Mouse (Mus musculus) forebrain, embryonic 12.5 days (tissue): ENCODE data around the gene Gprc5c. TPM values are rescaled to one million over a fixed set of nuclear protein-coding genes. Genes with fewer than 3 reads are reported as not detected.

Experiments
- ATAC-seq: fragments of 200-750 bp; cut with Nextera tagmentation; 2 replicates; pipeline ENCODE4 v1.8.0; 2017; ENCODE audit warnings: moderate TSS enrichment; ENCODE audit not compliant: low FRiP score
- H3K27ac ChIP-seq: fragments of 300-500 bp; sonication (generic); 2 replicates; pipeline ENCODE4 v1.5.1; 2016; ENCODE audit warnings: mild to moderate bottlenecking
- H3K27me3 ChIP-seq: fragments of 300-500 bp; sonication (generic); 2 replicates; pipeline ENCODE4 v1.6.1; 2016; ENCODE audit warnings: mild to moderate bottlenecking
- H3K36me3 ChIP-seq: fragments of 300-500 bp; sonication (generic); replicated peaks from 2 replicates; pipeline ENCODE4 v1.6.1; 2016; ENCODE audit warnings: mild to moderate bottlenecking
- H3K4me1 ChIP-seq: fragments of 300-500 bp; sonication (generic); 2 replicates; pipeline ENCODE4 v1.6.1; 2016
- H3K4me2 ChIP-seq: fragments of 300-500 bp; sonication (generic); 2 replicates; pipeline ENCODE4 v1.6.1; 2016; ENCODE audit warnings: mild to moderate bottlenecking, moderate library complexity
- H3K4me3 ChIP-seq: fragments of 300-500 bp; sonication (generic); replicated peaks from 2 replicates; pipeline ENCODE4 v1.5.1; 2016; ENCODE audit warnings: mild to moderate bottlenecking
- H3K9ac ChIP-seq: fragments of 300-500 bp; sonication (generic); 2 replicates; pipeline ENCODE4 v1.6.1; 2016; ENCODE audit warnings: mild to moderate bottlenecking
- H3K9me3 ChIP-seq: fragments of 300-500 bp; sonication (generic); 2 replicates; pipeline ENCODE4 v1.6.1; 2016
- WGBS: fragments of 180-500 bp; shearing (Covaris S2); methylation state at CpG from one replicate; pipeline ENCODE4 v1.1.7; 2016; 5-methylcytosine and 5-hydroxymethylcytosine counted together
- polyA plus RNA-seq: library from polyadenylated mRNA; unstranded; fragments of >200 nt; fragmentation: Nextera tagmentation; extraction: Ambion mirVana; gene quantifications from 2 replicates; pipeline ENCODE4 v1.2.1, GENCODE M21; 2016

The Gprc5c gene
- polyA plus RNA-seq, 1 experiment from 2014 or later = 10.8 TPM

DNA sequence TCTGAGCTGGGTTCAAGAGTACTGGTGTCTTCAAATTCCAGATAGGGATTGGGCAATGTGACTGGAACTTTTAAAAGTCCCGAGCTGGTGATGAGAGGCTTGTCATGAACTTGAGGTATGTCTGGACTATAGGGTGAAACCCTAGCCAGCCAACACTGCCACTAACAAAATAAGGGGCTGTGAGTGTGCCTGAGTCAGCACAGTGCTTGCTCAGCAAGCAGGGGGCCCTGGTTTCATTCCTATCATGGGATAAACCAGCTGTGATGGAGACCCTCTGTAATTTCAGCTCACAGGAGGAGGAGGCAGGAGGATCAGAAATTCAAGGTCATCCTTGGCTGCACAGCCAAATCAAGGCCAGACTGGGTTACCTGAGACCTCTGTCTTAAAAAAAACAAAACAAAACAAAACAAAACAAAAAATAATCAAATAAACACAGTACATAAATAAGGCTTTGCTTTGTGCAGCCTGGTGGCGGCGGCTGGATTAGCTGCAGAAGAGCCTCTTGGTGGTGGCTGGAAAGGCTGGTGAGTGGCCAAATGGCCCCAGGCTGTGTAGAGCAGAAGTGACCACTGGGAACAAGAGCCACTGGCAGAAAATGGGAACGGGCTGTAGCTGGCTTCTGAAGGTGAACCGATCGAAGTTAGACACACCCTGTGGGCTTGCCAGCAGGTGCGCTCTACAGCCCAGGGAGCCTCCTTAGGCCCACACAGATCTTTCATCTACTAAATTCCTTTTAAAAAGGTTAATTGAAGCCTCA, 6.3 kb upstream of the Gprc5c start:
- H3K27me3 ChIP-seq = peaks cover 17% of the 10 kb centered on the region
- no peak overlapping the region for H3K4me2 ChIP-seq
- no peak overlapping the region for H3K4me3 ChIP-seq
- no peaks in the 10 kb centered on the region for H3K9me3 ChIP-seq
- peak overlapping the region; percentile 65 for H3K27ac ChIP-seq
- WGBS = 75% methylated on average over 7 of the region's 7 CpGs
- peaks cover 15% of the 10 kb centered on the region for H3K4me1 ChIP-seq
- H3K9ac ChIP-seq = peak overlapping the region; percentile 25; the same call in 1 of the 2 replicates
- H3K36me3 ChIP-seq = no peaks in the 10 kb centered on the region
- no peak for ATAC-seq

DNA sequence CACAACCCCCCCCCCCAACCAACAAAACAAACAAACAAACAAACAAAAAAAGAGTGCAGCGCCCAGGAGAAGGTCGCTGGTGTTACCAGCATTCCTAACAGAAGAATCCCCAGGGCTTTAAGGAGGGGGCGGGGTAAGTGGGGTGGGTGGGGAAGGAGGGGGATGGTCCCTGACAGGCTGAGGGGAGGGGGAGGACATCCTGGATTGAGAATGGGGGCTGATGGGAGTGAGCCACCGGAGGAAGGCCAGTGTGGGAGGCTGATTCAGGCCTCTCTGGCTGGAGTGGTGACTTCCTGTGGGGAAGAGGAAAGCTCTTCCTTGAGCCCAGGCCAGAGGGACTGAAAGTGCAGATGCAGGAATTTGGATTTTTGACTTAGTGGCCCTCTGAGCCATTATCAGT, 4.6 kb upstream of the Gprc5c start:
- H3K9me3 ChIP-seq = no peaks in the 10 kb centered on the region
- 82% methylated on average over 4 of the region's 4 CpGs for WGBS
- H3K4me1 ChIP-seq = peaks cover 29% of the 10 kb centered on the region
- no peaks in the 10 kb centered on the region for H3K36me3 ChIP-seq
- H3K4me2 ChIP-seq = no peak overlapping the region
- H3K27ac ChIP-seq = no peak overlapping the region
- no peak for ATAC-seq
- peaks cover 34% of the 10 kb centered on the region for H3K27me3 ChIP-seq
- no peak overlapping the region for H3K4me3 ChIP-seq
- H3K9ac ChIP-seq = no peak overlapping the region

DNA sequence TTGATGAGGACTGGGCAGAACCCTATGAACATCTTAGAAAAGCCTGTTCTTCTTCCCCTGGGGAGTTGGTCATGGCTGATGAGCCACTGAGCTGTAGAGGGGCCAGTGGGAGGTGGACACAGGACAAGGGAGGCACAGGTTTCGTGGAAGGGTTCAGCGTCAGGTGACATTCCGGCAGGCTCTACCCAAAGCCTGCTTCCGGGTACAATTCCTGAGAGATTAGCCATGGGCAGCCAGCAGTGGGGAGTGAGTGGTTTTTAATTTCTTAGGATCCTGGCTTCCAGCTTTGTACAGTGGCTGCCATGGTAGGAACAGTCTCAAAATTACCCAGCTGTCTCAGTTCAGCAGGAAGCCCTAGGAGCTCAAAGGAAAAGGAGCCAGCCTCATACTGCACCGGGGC, 3.9 kb upstream of the Gprc5c start:
- Histone ChIP-seq H3K27ac (no peak overlapping the region), H3K27me3 (peaks cover 41% of the 10 kb centered on the region), H3K9ac (no peak overlapping the region), H3K4me1 (peaks cover 36% of the 10 kb centered on the region), H3K9me3 (no peaks in the 10 kb centered on the region), H3K36me3 (no peaks in the 10 kb centered on the region), H3K4me2 (no peak overlapping the region), H3K4me3 (no peak overlapping the region)
- 89% methylated on average over 5 of the region's 5 CpGs for WGBS
- ATAC-seq = no peak

DNA sequence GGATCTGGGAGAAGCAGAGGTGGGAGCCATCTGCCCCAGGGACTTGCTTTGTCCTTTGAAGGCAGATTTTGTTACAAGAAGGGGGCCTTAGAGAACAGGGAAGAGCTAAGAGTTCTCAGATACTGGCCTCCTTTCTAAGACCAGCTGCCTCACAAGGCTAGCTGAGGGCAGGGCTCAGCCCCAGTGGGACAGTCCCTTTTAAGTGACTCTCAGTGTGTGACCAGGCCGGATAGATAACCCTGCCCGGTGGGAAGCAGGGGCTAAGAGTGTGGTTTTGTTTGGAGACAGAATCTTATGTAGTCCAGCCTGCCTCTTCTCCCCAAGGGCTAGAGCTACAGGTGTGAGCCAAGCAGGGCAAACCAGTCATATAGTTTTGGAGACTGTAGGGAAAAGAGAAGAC, 1.4 kb upstream of the Gprc5c start:
- Histone ChIP-seq H3K27ac (no peak overlapping the region), H3K9ac (no peak overlapping the region), H3K4me2 (no peak overlapping the region), H3K27me3 (peaks cover 66% of the 10 kb centered on the region), H3K4me1 (peaks cover 36% of the 10 kb centered on the region), H3K9me3 (no peaks in the 10 kb centered on the region), H3K4me3 (no peak overlapping the region), H3K36me3 (no peaks in the 10 kb centered on the region)
- ATAC-seq = no peak
- WGBS = 2% methylated on average over 2 of the region's 2 CpGs

DNA sequence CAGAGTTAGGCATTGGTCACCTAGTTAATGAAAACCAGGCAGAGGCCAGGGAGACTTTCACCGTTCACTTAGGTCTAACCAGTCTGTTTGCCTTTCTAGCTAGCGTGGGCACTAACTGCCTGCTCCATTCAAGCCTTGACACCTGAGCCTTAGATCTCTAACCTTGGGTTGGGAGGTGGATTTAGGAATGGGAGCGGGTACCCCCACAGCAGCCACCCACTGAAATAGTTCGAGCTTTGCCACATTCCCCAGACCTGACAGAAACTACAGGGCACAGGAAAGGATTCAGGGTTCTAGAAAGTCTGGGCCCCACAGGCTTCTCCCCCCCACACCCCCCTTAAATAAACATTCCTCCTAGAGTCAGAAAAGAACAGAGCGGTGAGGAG, 893 bp upstream of the Gprc5c start:
- Histone ChIP-seq H3K9ac (no peak overlapping the region; the same call in 1 of the 2 replicates), H3K27ac (no peak overlapping the region), H3K4me1 (peaks cover 32% of the 10 kb centered on the region), H3K27me3 (peaks cover 71% of the 10 kb centered on the region), H3K9me3 (no peaks in the 10 kb centered on the region), H3K4me3 (no peak overlapping the region), H3K36me3 (no peaks in the 10 kb centered on the region), H3K4me2 (peak overlapping the region; percentile 96)
- WGBS = 7% methylated on average over 5 of the region's 5 CpGs
- ATAC-seq = no peak

DNA sequence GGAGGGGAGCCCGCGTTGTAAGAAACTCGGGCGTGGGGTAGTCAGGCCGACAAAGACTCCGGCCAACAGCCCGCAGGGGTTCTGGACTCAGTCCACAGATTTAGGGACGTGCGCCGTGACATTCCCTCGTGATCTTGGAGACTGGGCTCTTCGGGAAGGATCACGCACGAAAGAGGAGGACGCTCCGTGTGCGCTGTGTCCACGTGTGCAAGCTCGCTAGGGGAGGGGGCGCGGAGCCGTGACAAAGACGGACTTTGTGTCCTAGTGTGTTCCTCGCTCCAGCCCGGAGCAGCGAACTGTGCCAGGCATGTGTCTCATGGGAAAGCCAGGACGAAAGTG, 286 bp downstream of the Gprc5c start:
- Histone ChIP-seq H3K9ac (peak overlapping the region; percentile 56), H3K4me3 (peak overlapping the region; percentile 60), H3K27ac (0 out of 2 replicates have a peak overlapping the region, but pooled peaks have one; percentile 9), H3K9me3 (no peaks in the 10 kb centered on the region), H3K27me3 (peaks cover 72% of the 10 kb centered on the region), H3K4me1 (peaks cover 32% of the 10 kb centered on the region), H3K36me3 (no peaks in the 10 kb centered on the region), H3K4me2 (peak overlapping the region; percentile 96)
- no peak for ATAC-seq
- WGBS = under 1% methylated on average over 27 of the region's 27 CpGs

DNA sequence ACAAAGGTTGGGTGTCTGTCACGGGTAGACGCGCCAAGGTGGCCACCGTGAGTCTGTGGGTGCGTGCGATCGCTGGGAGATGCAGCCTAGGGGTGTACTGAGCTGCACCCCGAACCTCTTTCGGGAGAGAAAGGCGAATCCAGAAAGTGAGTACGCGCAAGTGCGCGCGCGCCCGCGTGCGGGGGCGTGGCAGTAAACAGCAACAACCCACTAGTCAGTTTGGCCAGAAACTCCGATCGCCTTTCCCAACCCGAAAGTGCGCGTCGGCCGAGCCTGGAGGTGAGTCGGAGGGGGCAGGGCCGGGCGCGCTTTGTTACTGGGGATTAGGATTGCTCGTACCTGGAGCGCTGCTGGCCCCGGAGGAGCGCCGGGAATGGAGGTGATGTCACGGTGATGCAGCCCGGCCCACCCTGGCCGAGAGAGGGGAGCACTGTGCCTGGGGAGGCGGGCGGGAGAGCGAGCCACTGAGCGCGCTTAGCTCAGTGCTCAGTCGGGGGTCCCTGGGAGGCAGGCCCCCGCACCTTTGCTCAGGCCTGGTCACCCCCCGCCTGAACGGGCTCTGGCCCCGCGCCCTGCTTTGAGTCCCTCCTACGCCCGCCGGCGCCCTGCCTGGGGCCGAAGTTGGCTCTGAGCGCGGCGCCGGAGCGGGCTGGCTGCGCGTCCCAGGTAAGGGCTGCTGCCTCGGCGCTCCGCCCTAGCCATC, 807 bp downstream of the Gprc5c start:
- ATAC-seq = peak; percentile 60
- under 1% methylated on average over 60 of the region's 65 CpGs for WGBS
- Histone ChIP-seq H3K9me3 (no peaks in the 10 kb centered on the region), H3K4me1 (peaks cover 32% of the 10 kb centered on the region), H3K27me3 (peaks cover 72% of the 10 kb centered on the region), H3K9ac (peak overlapping the region; percentile 56), H3K36me3 (no peaks in the 10 kb centered on the region), H3K4me3 (peak overlapping the region; percentile 60), H3K4me2 (peak overlapping the region; percentile 96), H3K27ac (peak overlapping the region; percentile 42; the same call in 1 of the 2 replicates)

DNA sequence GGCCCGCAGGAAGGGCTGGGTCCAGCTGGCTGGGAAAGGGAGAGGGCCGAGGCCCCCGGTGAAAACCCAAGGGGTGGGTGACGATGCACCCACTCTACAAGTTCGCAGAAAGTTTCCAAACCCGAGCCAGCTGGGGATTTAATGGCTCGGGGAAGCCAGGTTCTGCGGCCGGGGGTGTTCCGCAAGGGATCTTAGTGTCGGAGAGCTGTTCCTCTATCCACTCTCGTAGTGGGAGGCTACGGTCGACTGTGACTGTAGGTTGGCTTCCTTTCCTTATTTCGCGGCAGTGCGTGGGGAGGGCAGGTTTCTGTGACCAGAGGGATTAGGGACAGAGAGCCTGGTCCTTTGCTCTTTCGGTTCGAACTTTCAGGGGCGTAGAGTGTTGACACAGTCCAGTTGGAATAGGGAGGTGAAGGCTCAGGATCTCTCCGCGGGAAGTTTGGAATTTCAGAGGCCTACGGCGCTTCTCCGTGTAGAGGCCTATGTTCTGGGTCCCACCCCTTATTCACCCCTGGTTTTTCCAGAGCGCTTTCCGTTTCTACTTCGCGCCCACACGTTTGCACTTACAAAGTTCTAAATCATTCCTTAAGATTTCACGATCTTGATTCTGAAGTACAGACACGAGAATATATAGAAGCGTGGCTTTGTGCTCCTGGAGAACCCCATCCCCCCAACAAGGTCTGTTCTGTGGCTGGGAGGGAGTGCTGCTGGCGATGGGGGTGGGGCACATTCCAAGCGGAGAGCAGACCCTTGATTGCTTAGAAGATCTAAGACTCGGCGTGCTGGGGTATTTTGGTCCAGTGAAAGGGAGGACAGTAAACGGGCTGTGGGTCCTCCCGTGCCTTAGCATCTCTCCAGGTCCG, 1.6 kb downstream of the Gprc5c start:
- no peak for ATAC-seq
- H3K9ac ChIP-seq = peak overlapping the region; percentile 56
- H3K36me3 ChIP-seq = no peaks in the 10 kb centered on the region
- peak overlapping the region; percentile 60 for H3K4me3 ChIP-seq
- H3K27me3 ChIP-seq = peaks cover 70% of the 10 kb centered on the region
- peak overlapping the region; percentile 96 for H3K4me2 ChIP-seq
- 1% methylated on average over 40 of the region's 40 CpGs for WGBS
- peak overlapping the region; percentile 42; the same call in 1 of the 2 replicates for H3K27ac ChIP-seq
- H3K4me1 ChIP-seq = peaks cover 32% of the 10 kb centered on the region
- no peaks in the 10 kb centered on the region for H3K9me3 ChIP-seq

DNA sequence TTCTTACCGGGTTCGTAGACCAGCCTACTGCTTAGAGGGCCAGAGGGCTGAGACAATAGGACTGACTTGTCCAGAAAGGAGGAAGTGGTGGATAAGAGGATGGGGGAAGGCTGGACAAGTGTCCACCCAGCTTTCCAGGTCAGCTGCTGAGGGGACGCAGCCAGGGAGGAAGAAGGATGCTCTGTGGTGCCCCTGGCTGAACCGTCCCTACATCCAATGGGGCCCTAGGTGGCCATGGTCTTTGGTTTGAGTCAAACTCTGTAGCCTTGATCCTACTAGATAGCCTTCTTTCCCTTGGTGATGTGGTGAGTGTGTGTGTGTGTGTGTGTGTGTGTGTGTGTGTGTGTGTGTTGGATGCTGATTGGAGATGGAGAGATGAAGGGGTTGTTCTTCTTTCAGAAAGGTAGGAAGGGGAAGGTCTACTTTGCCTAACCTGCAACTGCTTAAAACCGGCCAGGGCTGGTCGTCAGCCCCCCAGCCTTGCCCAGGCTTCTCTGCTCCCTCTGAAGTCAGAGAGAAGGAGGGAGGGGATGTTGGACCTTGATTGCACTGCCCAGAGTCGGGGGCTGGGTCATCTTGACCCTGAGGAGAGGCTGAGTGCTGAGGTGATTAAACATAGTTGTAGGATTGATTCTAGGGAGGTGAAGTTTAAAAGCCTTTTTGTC, 2.4 kb downstream of the Gprc5c start:
- no peaks in the 10 kb centered on the region for H3K9me3 ChIP-seq
- H3K9ac ChIP-seq = no peak overlapping the region
- H3K36me3 ChIP-seq = no peaks in the 10 kb centered on the region
- ATAC-seq = no peak
- H3K27ac ChIP-seq = 0 out of 2 replicates have a peak overlapping the region, but pooled peaks have one; percentile 10
- H3K4me3 ChIP-seq = peak overlapping the region; percentile 60
- H3K27me3 ChIP-seq = peaks cover 67% of the 10 kb centered on the region
- peak overlapping the region; percentile 96 for H3K4me2 ChIP-seq
- WGBS = 14% methylated on average over 7 of the region's 7 CpGs
- H3K4me1 ChIP-seq = peaks cover 32% of the 10 kb centered on the region

DNA sequence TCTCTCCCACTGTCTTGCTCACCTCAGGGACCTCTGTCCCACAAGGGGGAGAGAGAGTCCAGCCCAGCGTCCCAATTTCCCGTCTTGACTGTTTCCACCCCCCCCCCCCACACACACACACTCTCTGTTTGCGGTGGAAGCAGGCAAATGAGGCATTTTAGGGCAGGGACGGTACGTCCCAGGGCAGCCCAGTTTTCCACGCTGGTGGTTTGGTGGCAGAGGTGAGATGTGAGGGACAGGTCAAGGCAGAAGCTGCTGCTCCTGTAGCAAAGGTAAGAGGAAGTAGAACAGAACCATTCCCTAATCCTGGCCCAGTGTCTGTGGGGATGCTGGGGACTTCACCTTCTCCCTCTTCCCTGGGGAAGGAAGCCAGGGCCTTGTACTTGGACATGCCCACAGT, 3.6 kb downstream of the Gprc5c start:
- H3K4me2 ChIP-seq = no peak overlapping the region
- H3K4me1 ChIP-seq = peaks cover 32% of the 10 kb centered on the region
- no peak for ATAC-seq
- H3K9me3 ChIP-seq = no peaks in the 10 kb centered on the region
- no peaks in the 10 kb centered on the region for H3K36me3 ChIP-seq
- WGBS = 75% methylated on average over 6 of the region's 6 CpGs
- H3K27ac ChIP-seq = no peak overlapping the region
- H3K4me3 ChIP-seq = no peak overlapping the region
- H3K9ac ChIP-seq = no peak overlapping the region
- H3K27me3 ChIP-seq = peaks cover 56% of the 10 kb centered on the region

DNA sequence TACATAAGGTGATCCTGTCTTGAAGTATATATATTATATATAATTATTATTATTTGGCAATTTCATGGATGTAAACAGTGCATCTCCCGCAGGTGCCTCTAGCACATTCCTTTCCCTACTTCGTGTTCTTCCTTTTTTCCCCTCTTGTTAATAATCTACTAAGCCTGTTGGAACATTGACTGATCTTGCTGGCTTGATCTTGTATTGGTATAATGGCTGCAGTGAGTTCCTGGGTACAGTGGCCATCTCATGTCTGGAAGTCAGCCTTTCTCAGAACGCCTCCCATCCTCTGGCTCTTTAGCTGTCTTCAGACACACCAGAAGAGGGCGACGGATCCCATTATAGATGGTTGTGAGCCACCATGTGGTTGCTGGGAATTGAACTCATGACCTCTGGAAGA, 5.2 kb downstream of the Gprc5c start:
- H3K36me3 ChIP-seq = no peaks in the 10 kb centered on the region
- WGBS = 92% methylated on average over 5 of the region's 5 CpGs

DNA sequence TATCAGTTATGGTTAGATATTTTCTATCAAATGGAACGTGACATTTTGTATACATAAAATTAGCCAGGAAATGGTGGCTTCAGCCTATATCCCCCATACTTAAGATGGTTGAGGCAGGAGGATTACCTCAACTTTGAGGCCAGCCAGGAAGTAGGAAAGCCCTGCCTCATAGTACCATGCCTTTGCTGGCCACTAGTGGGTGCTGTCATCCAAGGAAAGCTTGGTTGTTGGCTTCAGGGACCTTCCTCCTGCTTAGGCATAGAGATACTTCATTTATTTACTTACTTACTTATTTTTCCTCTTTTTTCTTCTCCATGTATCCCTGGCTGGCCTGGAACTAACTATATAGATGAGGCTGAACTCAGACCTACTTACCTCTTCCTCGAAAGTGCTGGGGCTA, 7.7 kb downstream of the Gprc5c start:
- WGBS = 95% methylated on average over 2 of the region's 2 CpGs
- Histone ChIP-seq H3K4me3 (no peak overlapping the region), H3K4me1 (no peaks in the 10 kb centered on the region), H3K9ac (no peak overlapping the region), H3K27me3 (peaks cover 15% of the 10 kb centered on the region), H3K36me3 (no peaks in the 10 kb centered on the region), H3K27ac (no peak overlapping the region), H3K4me2 (no peak overlapping the region), H3K9me3 (no peaks in the 10 kb centered on the region)
- ATAC-seq = no peak

More for the DNA sequence above, 5.2 kb downstream of the Gprc5c start:
- H3K27ac ChIP-seq = no peak overlapping the region
- no peak for ATAC-seq
- peaks cover 40% of the 10 kb centered on the region for H3K27me3 ChIP-seq
- peaks cover 20% of the 10 kb centered on the region for H3K4me1 ChIP-seq
- H3K4me3 ChIP-seq = no peak overlapping the region
- no peak overlapping the region for H3K4me2 ChIP-seq
- no peak overlapping the region for H3K9ac ChIP-seq
- no peaks in the 10 kb centered on the region for H3K9me3 ChIP-seq
